Mouse (Mus musculus): ENCODE results near the gene Ldlrad3.

Ldlrad3 gene

DNA sequence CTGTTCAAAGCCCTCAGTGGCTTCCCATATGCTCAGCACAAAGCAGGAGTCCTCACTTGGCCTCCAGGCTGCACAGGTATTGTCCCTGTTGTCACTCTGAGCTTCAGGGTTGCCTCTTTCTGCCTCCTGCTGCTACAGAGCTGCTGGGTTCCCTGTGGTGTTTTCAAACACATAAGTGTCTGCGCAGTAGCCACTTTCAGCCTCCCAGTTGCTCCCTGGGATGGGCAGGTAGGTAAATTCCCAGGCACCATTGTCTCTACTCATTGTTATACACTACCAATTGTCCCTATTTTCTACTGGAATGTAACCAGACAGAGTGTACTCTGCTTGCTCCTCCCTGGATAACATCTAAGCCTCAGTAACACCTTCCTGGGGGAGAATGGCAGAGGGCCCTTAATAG lies 224.8 kb downstream of the Ldlrad3 start:
- 100% methylated on average over 1 of the region's 1 CpGs for WGBS

DNA sequence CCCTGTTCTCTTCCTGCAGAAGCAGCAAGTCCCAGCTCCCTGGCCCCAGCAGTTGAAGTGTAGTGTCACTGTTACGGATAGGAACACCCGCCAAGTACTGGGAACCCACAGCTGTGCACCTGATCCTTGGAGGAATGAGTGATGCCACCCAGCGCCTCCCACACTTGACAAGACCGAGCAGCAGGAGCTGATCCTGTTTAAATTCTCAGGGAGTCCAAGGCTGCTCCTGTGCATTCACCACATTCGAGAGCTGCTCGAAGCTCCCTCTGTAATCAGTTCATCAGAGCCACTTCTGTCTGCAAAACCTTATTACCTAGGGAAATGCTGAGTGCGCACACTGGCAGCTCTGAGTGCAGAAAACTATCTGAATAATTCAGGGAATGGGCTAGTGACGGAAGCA lies 225.5 kb downstream of the Ldlrad3 start:
- WGBS, result 59% methylated on average over 8 of the region's 8 CpGs

DNA sequence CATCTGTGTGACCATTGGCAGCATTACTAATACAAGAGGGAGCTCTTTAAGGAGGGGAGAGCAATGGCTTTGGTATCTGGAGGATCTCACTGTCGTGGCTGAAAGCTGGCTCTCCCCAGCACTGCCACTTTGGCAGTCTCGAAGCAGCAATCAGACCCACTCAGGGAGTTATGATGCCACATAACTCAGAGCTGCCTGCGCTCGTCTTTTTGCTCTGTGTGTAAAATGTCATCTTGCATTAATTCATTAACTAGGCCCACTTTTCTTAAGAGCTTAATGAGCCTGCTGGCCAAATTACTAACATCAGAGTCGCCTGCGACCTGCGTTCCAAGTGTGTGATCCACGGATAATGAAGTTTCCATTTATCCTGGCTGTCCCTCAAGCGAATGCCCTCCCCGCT lies 230.1 kb downstream of the Ldlrad3 start:
- WGBS, result 81% methylated on average over 10 of the region's 10 CpGs

DNA sequence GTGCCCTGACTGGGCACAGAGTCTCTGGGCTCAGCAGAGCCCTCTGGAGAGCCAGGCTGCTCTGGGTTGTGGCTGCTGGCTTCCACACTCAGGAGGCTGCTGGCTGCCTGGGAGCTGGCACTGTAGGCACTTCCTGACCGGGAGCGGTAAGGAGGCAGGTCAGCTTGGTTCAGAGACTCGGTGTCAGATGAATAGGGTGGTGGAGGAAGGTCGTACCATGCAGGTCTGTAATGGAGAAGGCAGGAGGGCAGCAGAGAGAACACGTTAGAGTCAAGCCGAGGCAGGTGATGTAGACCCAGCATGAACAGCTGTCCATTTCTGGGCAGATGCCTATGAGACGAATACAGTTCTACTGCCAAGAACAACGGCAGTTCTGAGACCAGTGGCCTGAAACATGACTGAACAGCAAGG lies 233.2 kb downstream of the Ldlrad3 start:
- WGBS, result 64% methylated on average over 8 of the region's 8 CpGs

DNA sequence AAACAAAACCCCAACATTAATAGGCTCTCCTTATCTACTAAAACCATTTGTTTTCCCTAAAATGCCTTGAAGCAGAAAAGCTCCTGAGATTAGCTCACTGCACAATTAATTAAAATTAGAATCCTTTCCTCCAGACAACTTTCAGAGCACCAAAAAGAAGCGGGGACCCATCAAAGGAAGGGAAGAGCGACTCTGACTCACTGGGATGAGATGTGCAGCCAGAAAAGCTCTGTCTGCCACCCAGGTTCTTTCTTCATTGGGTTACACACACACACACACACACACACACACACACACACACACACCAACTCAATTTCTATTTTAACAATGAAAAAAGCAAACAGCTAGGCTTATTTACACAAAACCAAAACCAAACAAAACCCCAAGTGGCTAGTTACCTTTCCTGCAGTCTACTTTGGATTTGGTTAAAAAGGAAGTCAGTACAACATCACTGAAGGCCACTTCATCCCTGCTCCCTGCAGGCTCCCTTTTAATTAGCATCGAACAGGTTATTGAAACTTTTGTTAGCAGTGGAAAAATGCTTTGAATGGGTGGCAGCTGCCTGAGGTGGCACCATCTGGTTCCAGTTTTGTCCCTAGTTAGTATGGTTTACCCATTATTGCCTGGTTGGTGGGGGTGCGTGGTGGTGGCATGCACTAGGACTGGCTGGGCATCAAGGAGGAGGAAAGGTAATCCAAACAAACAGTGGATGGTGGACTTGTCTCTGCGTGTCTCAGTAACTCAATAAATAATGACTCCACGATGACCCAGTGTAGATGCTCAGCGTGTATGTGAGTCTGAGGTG lies 235.3 kb downstream of the Ldlrad3 start:
- WGBS, result 64% methylated on average over 7 of the region's 7 CpGs

DNA sequence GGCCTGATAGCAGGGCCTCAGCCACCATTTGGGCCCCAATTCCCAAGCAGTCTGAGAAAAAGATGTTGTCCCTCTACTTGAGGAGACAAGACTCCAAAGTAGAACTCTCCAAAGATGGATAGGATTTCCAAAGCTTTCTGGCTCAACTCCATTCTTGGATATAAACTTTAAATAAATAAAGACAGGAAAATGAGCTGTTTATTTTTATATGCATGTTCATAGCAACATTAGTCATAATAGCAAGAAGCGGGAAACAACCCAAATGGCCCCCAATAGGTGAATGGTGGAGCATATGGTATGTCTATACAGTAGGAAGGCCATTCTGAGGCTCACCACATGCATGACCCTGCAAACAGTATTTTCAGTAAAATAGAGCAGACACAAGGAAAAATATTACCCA lies 251.2 kb downstream of the Ldlrad3 start:
- 96% methylated on average over 1 of the region's 1 CpGs for WGBS

DNA sequence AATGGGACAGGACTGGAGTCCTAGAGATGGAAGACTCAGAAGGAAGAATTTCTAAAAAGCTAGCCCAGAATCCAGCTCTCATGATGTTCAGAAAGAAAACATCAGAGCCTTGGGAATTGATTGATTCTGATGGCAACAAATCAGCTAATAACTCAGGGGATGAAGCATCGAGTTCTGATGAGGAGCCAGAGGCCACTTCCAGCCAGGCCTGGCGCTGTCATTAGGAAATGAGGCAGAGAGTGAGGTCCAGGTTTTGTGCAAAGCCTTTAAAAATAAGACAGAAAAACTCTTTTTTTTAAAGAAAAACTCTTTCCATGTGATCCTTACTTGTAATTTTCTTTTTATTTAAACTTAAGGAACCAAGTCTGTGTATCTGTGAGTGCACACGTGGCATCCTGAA lies 252.9 kb downstream of the Ldlrad3 start:
- WGBS, result 97% methylated on average over 3 of the region's 3 CpGs

DNA sequence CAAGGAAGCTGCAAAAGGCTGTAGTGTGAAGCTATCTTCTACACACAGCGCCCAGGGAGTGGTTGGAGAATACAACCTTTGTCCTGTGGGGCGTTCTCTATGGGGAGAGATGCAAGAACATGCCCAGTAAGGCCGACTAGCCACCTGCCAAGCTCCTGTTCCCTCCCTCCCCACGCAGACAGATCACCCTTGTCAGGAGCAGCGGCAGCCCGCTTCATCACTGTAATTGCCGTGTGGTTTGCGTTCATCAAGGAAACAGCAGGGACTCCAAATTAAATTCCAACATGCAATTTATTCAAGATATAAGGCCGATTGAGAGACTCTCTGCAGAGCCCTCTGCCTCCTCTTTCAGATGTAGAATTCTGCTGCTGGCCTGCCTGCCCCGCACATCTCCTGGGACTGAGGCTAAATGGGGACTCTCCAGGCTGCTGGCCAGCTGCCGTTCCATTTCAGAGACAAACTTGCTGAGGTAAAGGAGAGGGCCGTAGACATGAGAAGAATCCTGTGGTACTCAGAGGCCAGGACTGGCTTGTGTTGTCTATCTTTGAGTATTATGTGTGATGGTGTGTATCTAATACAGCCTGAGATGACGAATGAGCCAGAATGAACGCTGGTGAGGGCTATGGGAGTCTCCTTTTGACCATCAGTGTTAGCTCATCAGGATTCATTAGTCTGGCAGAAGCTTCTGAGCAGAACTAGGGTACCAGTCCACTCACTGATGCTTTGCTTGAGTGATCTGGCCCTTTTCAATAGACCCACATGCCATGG lies 253.8 kb downstream of the Ldlrad3 start:
- WGBS, result 60% methylated on average over 14 of the region's 14 CpGs

DNA sequence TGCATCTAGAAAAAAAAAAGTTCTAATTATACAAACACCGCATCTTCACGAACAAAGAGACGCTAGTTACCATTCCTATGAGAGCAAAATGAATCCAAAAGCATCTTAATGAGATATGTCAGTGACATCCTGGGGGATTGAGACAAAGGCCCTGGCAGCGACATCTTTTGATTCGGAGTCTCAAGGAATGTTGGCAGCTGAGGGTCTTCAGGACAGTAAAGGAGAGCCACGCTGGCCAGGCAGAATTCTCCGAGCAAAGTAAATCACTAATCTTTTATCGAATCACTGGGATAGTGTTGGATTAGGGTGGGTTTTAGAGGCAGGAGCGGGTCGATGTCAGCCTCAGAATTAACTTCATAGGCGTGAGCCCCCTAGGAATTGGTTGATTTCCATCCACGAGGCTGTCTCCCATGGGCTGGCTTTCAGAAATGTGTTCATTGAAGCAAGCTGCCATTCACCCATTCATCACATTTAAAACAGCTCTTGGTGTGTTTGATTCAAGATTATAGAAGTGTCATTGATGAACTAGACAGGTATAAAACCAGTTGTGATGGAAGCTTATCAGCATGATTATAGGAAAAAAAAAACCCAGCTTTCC lies 260.5 kb downstream of the Ldlrad3 start:
- WGBS, result 72% methylated on average over 12 of the region's 12 CpGs

DNA sequence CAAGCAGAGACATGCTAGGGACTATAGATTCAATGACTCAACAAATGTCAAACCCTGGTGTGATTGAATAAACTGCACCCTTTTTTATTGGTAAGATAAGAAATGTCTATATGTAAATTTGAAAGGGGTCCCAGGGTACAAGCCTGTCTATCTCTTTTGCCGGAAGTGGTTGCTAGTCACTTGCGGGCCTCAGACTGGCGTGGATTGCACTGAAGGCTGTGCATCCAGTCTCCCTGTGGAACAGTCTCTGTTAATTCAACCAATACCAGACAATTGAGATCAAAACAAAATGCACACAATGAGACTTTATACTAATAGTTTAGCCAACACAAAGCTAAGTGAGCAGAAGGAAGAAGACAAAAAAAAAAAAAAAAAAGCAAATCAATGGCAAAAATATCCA lies 261.0 kb downstream of the Ldlrad3 start:
- 84% methylated on average over 3 of the region's 3 CpGs for WGBS

DNA sequence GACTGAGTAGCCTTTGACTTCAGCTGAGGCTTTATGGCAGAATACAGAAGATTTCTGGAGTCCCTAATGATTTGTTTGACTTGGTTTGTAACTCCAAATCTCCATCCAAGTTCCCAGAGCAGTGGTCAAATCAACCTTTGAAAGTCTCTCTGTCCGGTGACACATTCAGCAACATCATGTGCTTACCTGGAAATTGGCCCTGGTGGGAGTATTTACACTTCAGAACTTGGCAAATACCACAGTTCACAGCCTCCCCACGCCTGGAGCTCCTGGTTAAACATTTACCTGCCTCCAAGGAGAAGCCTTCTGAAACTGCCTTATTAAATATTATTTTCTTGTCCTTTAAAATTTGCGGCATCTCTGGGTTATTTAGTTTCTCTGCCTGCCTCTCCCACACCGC lies 263.0 kb downstream of the Ldlrad3 start:
- WGBS, result 88% methylated on average over 4 of the region's 4 CpGs

DNA sequence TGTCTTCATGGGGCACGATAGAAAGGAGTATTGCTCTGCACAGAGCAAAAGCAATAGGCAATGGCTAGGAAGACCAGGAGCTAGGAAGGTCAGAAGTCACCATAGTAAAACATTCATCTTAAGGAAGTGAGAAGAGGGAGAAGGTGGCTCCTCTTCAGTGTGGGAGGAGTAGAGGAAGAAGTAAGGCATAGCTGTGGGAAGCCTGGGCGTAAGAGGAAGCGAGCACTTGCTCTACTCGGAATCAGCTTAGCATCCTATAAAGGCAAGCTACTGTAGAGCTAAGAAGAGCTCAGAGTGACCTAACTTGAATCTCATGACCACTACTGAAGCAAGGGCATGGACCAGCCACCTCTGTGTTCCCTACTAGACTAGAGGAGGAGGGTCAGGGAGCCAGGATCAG lies 263.9 kb downstream of the Ldlrad3 start:
- WGBS, result 88% methylated on average over 4 of the region's 4 CpGs

DNA sequence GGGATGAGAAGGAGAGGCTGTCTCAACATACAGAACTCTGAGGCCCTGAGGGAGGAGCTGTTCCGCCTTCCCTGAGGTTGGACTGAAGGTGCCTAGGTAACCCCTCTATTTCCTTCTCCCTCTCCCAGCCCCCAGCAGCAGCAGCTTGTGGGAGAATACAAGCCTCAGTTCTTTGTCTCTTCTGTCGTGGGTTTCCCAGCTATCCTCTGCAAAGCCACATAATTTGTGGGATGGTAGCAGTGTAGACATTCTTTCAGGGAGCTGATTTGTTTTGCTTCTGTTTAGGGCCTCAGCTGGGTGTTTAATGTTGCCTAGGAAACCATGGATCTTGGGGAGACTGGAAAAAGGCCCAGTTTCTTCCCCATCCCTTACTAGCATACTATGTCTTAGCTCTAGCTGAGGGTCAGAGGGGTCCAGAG lies 266.0 kb downstream of the Ldlrad3 start:
- WGBS, result 57% methylated on average over 2 of the region's 2 CpGs

DNA sequence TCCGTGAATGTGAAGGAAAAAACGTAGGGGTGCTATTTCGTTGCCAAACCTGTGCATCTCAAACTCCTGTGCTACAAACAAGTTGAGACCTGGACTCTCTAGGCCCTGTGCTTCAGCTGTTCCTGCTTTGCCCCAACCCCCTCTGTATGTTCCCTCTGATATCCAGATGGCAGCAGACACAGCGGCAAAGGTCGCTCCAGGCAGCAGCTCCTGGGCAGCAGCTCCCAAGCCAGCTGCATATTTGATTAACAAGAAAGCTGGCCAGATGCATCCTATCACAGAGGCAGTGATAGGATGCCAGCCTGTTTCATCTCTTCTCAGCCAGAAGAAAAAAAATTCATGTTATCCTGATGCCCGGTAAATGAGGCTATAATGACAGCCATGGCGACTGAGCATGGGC lies 267.7 kb downstream of the Ldlrad3 start:
- 86% methylated on average over 7 of the region's 7 CpGs for WGBS

DNA sequence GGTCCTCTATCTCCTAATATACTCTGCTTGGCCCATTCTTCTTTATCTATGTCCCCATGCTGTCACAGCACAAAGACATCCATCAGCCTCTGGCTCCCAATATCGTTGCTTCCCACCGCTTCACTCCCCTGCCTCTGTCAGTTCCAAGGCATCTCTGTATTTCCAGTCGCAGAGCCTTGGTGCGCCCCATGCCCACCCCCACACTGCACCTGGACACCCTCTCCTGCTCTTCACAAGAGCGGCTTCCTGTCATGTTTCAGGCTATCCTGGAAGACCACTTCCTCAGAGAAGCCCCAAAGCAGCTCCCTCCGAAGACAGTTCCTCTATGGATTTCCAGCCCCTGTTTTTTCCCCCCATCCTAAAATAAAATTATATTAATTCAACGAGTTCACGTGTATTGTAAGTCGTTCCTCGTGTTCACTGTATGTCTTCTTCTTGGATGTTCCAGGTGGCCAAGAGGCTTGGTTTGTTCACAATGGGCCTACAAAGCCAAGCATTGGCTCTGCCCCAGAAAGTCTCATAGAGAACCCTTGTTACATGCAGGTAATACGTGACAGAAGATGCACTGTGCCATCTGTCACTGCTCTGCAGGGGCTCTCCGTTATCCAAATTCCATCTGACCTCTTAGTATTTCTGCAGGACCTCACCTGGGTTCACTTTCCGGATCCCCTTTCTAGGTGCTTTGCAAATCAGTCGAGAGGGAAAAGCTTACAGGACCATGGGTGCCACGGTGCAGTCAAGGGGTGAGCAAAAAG lies 276.7 kb downstream of the Ldlrad3 start:
- 81% methylated on average over 15 of the region's 15 CpGs for WGBS

DNA sequence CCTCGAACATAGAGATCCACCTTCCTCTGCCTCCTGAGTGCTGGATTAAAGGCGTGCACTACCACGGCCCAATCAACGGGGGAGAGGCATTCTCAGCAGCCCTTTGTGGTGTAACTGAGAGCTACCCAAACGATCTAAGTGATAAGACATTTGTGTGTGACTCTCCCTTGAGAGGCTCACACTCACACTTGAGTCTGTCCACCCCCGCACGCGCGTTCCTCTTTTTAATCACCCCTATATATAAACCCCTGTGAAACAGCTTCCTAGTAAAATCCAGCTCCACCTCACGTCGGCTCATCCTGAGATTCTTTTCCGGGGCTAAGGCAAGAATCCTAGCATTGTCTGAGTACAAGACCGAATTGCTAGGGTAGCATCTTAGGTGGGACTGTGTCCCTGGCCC lies 277.4 kb downstream of the Ldlrad3 start:
- 50% methylated on average over 13 of the region's 13 CpGs for WGBS

DNA sequence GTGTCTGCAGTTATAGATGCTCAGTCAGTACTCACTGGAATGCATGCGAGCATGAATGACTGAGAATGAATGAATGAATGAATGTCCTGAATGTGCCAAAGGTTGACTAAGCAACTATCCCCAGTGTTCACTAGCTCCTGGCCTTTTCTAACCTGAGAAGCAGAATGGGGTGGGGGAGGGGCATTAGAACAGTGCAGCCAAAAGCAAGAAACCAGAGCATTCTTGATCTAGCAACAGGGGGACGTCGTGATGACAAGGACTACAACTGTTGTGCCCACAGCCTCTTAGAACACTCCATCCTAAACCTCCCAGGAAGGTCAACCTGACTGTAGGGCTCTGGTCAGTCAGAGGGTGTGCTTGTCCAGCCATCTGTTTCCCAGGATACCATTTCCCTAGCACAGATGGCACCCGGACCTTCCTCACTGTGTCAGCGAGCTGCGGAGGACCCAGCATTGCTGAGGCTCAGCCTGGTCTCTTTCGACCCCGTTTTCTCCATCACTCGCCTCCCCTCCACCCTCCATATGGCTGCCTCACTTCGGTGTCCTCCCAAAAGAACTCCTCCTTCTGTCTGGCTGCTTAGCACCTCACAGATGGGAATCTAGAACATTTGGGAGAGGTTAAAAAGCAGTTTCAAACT lies 278.7 kb downstream of the Ldlrad3 start:
- 63% methylated on average over 10 of the region's 10 CpGs for WGBS

DNA sequence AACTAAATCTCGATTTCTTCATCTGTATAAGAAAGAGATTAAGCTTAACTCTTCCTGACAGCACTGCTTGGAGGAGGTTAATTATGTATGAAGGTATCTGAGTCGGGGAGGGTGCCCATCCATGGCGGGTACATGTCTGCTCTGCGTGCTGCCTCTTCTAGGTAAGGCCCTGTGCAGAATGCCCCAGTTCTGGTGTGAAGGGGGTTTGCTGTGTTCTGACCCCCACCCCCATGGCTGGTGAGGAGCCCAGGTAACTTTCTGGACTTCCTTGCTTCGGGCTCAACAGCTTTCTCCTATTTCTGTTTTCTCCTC lies 279.9 kb downstream of the Ldlrad3 start:
- 53% methylated on average over 5 of the region's 5 CpGs for WGBS

DNA sequence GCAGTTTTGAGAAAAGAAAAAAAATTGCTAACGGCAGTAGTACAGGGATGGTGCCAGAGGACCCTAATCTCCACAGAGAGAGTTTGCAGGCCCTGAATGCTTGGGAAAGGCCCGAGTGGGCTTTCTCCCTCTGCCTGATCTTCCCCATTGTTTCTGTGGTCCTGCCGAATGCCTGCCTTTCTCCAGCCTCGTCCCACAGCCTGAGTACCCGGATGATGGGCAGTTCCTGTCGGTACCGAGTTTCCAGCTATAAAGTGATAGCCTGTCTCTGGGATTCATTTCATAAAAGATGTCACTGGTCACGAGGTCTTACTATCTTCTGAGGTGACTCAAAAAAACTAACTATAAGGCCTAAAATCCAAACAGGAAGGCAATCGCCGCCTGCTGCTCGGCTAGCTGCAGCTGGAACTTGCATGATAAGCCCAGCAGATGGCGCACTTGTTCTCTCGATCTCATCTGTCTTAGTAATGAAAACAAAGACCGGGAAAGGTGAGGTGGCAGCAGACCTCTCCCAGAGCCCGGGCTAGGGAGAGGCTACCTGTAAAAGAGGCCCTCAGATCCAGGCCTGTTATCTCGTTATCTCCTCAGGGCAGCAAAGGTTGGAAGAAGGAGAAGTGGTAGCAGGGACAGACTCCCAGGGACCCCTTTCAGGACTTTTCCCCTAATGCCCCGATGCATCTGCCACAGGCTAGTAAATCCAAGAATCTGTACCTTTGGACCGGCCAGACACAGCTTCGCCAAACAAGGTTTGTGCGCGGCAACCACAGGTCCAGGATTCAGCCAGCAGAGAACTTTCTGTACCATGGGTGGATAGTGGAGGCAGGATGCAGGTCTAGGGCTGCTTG lies 280.4 kb downstream of the Ldlrad3 start:
- WGBS, result 22% methylated on average over 21 of the region's 21 CpGs

DNA sequence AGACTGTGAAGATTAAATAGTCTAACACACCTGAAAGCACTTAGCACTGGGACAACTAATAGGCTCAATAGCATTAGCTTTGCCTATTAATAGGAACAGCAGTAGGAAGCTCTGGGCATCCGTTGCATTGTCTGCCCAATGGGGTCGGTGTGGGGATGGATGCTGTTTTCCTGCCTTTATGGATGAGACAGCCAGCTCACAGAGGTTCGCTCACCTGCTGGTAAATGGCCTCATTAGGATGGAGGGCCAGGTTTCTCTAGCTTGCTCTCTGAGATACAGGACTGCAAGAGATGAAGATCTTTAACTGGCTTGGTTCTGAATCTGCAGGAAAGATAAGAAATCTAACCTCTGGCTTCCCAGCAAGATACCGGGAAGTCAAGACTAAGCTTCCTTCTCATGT lies 284.0 kb downstream of the Ldlrad3 start:
- 84% methylated on average over 4 of the region's 4 CpGs for WGBS

Data from cerebral cortex, adult 2 months (tissue).